Mouse (Mus musculus) heart, embryonic 12.5 days (tissue): ENCODE data around the gene Kcnj8. TPM values are rescaled to one million over a fixed set of nuclear protein-coding genes. Genes with fewer than 3 reads are reported as not detected.
"Not testable (repeated sequence)": the region's sequence is repeated elsewhere in the genome, so short reads cannot be mapped to it uniquely, and the experiment has no call there.

Experiments used
- ATAC-seq: fragments of 200-750 bp; cut with Nextera tagmentation; 2 replicates; pipeline ENCODE4 v1.8.0; 2017; ENCODE audit warnings: moderate TSS enrichment, moderate library complexity; ENCODE audit not compliant: insufficient number of reproducible peaks, low FRiP score
- H3K27ac ChIP-seq: fragments of 300-500 bp; sonication (generic); 2 replicates; pipeline ENCODE4 v1.5.1; 2016; ENCODE audit warnings: mild to moderate bottlenecking, moderate library complexity; ENCODE audit not compliant: poor library complexity, severe bottlenecking
- H3K27me3 ChIP-seq: fragments of 300-500 bp; sonication (generic); replicated peaks from 2 replicates; pipeline ENCODE4 v1.6.1; 2016; ENCODE audit warnings: mild to moderate bottlenecking, moderate library complexity
- H3K36me3 ChIP-seq: fragments of 300-500 bp; sonication (generic); 2 replicates; pipeline ENCODE4 v1.6.1; 2016; ENCODE audit warnings: mild to moderate bottlenecking, moderate library complexity
- H3K4me1 ChIP-seq: fragments of 300-500 bp; sonication (generic); replicated peaks from 2 replicates; pipeline ENCODE4 v1.6.1; 2016; ENCODE audit warnings: mild to moderate bottlenecking
- H3K4me2 ChIP-seq: fragments of 300-500 bp; sonication (generic); 2 replicates; pipeline ENCODE4 v1.6.1; 2016; ENCODE audit warnings: mild to moderate bottlenecking, moderate library complexity
- H3K4me3 ChIP-seq: fragments of 300-500 bp; sonication (generic); 2 replicates; pipeline ENCODE4 v1.5.1; 2016; ENCODE audit warnings: mild to moderate bottlenecking
- H3K9ac ChIP-seq: fragments of 300-500 bp; sonication (generic); 2 replicates; pipeline ENCODE4 v1.6.1; 2016; ENCODE audit warnings: mild to moderate bottlenecking, moderate library complexity
- H3K9me3 ChIP-seq: fragments of 300-500 bp; sonication (generic); replicated peaks from 2 replicates; pipeline ENCODE4 v1.6.1; 2016; ENCODE audit warnings: mild to moderate bottlenecking, moderate library complexity
- WGBS: fragments of 180-500 bp; shearing (Covaris S2); methylation state at CpG from one replicate; pipeline ENCODE4 v1.1.7; 2016; 5-methylcytosine and 5-hydroxymethylcytosine counted together
- polyA plus RNA-seq: library from polyadenylated mRNA; unstranded; fragments of >200 nt; fragmentation: Nextera tagmentation; extraction: Ambion mirVana; gene quantifications from 2 replicates; pipeline ENCODE4 v1.2.1, GENCODE M21; 2016

Kcnj8 gene
- polyA plus RNA-seq, 1 experiment from 2014 or later = 2.5 TPM

DNA sequence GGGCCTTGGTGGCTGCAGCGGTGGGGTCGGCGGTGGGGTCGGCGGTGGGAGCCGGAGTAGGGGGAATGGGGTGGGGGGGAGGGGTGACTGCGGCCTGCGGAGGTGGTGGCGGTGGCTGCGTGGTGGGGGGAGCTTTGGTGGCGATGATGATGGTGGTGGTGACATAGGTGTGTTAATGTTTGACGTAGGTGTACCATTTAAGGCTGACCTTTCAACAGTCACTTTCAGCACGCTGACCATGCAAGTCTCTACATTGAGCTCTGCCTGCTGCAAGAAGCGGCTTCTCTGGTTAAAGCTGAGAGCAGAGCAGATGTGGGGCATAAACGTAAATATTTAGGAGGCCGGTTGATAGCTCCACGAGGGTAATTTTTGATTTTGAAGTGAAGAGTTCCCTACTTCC, 39.3 kb downstream of the Kcnj8 start:
- WGBS = 91% methylated on average over 17 of the region's 17 CpGs

DNA sequence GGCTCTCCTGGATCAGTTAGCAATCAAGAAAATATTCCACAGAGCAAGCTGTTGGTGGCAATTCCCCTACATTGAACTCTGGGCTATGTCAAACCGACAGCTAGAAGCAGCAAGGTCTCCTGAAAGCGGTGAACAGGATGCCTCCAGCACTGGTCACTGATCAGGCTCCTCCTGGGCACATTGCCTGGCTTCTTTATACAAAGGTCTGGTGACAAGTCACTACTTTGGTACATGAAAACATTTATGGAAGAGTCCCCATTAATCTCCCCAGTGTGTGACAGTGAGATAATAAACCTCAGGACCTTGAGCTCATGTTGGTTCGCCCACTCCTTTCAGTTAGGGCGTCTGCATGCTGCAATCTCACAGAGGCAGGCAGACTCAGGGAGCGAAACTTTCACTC, 41.0 kb downstream of the Kcnj8 start:
- H3K9ac ChIP-seq = no peak overlapping the region
- 59% methylated on average over 5 of the region's 5 CpGs for WGBS
- H3K36me3 ChIP-seq = no peaks in the 10 kb centered on the region
- no peak overlapping the region for H3K4me3 ChIP-seq
- peaks cover 3% of the 10 kb centered on the region; the same call in 1 of the 2 replicates for H3K4me1 ChIP-seq
- H3K9me3 ChIP-seq = peaks cover 3% of the 10 kb centered on the region
- no peaks in the 10 kb centered on the region for H3K27me3 ChIP-seq
- no peak for ATAC-seq
- no peak overlapping the region for H3K4me2 ChIP-seq
- no peak overlapping the region for H3K27ac ChIP-seq

More for the DNA sequence above, 39.3 kb downstream of the Kcnj8 start:
- Histone ChIP-seq H3K27me3 (no peaks in the 10 kb centered on the region), H3K4me2 (no peak overlapping the region), H3K9ac (no peak overlapping the region), H3K4me3 (no peak overlapping the region), H3K36me3 (no peaks in the 10 kb centered on the region), H3K4me1 (peaks cover 3% of the 10 kb centered on the region; the same call in 1 of the 2 replicates), H3K27ac (no peak overlapping the region), H3K9me3 (peaks cover 5% of the 10 kb centered on the region)
- ATAC-seq = no peak

DNA sequence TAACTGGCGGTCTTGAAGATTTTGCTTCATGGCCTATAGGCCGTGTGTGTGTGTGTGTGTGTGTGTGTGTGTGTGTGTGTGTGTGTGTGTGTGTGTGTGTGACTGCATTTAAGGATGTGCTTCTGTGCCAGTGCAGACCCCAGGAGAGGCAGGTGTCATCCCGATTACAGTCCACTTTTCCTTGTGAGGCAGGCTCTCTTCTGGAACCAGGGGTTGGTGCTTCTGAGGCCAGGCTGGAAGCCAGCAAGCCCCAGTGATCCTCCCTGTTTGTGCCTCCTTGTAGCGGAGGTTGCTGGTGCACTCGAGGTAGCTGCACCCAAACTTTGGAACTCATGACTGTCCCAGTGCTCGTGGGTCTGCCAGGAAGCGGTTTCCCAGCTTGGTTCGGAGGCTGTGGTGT, 41.7 kb downstream of the Kcnj8 start:
- no peak overlapping the region for H3K4me2 ChIP-seq
- WGBS = 87% methylated on average over 8 of the region's 8 CpGs
- H3K9ac ChIP-seq = no peak overlapping the region
- H3K36me3 ChIP-seq = no peaks in the 10 kb centered on the region
- peaks cover 3% of the 10 kb centered on the region for H3K9me3 ChIP-seq
- ATAC-seq = no peak
- H3K4me1 ChIP-seq = peaks cover 3% of the 10 kb centered on the region; the same call in 1 of the 2 replicates
- H3K27ac ChIP-seq = no peak overlapping the region
- H3K4me3 ChIP-seq = no peak overlapping the region
- no peaks in the 10 kb centered on the region for H3K27me3 ChIP-seq

DNA sequence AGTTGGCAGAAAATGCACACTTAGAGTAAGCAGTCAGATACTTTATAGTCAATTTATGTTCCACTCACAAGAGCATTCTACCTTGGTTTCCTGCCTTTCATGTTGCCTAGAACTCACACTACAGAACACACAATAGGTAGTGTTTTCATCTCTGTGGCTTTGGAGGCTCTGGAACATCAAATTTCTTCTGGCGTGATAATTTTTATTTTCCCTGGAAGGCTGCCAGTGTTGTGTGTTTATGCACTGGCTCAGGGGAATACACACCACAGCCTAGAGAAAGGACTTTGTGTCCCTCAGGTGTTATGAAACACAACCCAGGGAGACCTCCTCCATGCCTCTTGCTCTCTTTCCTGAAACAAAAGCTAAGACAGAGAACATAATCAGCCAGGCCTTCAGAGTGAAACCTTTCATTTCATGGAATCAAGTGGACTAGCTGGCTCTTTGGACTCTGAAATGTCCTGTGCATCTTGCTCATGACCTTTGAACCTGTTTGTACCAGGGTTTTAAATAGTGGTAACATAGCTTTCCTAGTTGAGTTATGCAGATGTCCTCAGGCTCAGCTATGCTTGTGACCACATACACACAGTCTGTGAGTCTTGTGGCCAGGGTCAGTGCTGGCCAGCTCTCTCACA, 43.4 kb downstream of the Kcnj8 start:
- ATAC-seq = no peak
- H3K27me3 ChIP-seq = no peaks in the 10 kb centered on the region
- 32% methylated on average over 1 of the region's 1 CpGs for WGBS

DNA sequence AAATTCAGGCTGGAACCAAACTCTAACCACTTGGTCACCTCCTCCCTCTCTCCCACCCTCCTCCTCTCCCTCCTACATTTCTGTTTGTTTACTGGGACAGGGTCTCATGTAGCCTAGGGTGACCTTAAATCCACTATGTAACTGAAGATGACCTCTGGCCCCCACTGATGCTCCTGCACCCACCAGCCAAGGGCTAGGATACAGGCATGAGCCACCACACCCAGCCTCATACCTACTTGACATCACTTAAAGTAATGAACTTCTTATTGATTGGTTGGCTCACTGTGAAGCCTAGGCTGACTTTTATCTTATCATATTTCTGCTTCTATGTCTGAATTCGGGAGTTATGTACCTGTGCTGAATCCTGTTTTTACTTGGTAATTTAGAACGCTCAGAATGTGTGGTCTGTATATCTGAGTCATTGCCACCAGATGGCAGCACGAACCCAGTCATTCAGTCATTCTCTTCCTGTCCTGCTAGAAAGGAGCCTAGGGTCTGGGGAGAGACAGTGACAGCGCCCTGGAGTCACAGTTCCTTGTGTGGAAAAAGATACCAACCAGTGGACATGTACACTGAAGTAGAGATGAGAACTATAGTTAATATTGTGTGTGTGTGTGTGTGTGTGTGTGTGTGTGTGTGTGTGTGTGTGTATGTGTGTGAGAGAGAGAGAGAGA, 46.6 kb downstream of the Kcnj8 start:
- peak; percentile 74; the same call in 1 of the 2 replicates for ATAC-seq
- H3K9ac ChIP-seq = no peak overlapping the region
- WGBS = 11% methylated on average over 4 of the region's 4 CpGs
- H3K9me3 ChIP-seq = no peaks in the 10 kb centered on the region
- H3K36me3 ChIP-seq = no peaks in the 10 kb centered on the region
- H3K27ac ChIP-seq = no peak overlapping the region
- H3K4me2 ChIP-seq = no peak overlapping the region
- no peaks in the 10 kb centered on the region for H3K27me3 ChIP-seq
- no peak overlapping the region for H3K4me3 ChIP-seq
- no peaks in the 10 kb centered on the region for H3K4me1 ChIP-seq

More for the DNA sequence above, 43.4 kb downstream of the Kcnj8 start:
- H3K36me3 ChIP-seq = no peaks in the 10 kb centered on the region
- H3K9ac ChIP-seq = no peak overlapping the region
- H3K4me2 ChIP-seq = no peak overlapping the region
- H3K4me1 ChIP-seq = peaks cover 3% of the 10 kb centered on the region; the same call in 1 of the 2 replicates
- H3K27ac ChIP-seq = no peak overlapping the region
- no peaks in the 10 kb centered on the region; the same call in 1 of the 2 replicates for H3K9me3 ChIP-seq
- H3K4me3 ChIP-seq = no peak overlapping the region

DNA sequence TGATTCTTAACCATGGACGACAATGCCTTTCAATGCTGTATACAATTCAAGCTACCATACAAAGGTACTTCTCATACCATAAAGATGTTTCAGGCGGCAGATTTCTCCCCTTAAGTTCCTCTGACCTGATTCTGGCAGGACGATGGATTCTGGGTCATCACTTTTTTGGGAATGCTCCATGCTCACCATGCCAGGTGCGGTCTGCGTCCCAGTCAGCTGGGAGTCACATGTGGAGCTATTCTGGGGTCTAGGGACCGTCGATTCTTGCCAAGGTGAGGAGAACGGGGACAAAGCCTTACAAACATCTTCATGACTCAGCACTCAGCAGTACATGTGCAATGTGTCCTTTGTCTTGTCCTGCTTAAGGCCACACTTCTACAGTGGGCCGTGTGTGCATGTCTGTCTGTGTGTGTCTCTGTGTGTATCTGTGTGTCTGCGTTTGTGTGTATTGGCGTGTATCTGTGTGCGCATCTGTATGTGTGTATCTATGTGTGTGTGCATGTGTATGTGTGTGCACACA, 49.8 kb downstream of the Kcnj8 start:
- no peak overlapping the region for H3K9ac ChIP-seq
- no peak overlapping the region for H3K4me2 ChIP-seq
- H3K4me3 ChIP-seq = no peak overlapping the region
- no peak overlapping the region for H3K27ac ChIP-seq
- H3K9me3 ChIP-seq = no peaks in the 10 kb centered on the region
- H3K4me1 ChIP-seq = no peaks in the 10 kb centered on the region
- no peak for ATAC-seq
- WGBS = 76% methylated on average over 12 of the region's 12 CpGs
- no peaks in the 10 kb centered on the region for H3K36me3 ChIP-seq
- 0 out of 2 replicates have a peak, but pooled peaks cover 3% of the 10 kb centered on the region for H3K27me3 ChIP-seq

DNA sequence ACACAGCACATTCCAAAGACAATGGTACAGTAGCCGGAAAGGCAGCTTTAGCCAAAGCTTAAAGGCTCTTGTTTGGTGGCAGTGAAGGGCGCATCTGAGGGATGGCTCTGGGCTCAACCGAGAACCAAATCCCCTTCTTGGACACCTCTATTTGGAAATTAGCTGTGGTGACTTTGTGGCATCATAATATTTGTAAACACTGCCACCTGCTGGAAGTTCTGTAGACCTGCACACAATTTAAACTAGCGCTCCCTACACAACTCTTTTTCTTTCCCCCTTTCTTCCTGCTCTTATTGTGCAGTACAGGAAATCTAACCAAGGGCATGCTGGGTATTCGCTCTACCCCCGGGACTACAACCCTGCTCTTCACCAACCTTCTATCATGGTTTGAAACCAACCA, 52.3 kb downstream of the Kcnj8 start:
- H3K4me3 ChIP-seq = no peak overlapping the region
- peaks cover 6% of the 10 kb centered on the region for H3K27me3 ChIP-seq
- no peaks in the 10 kb centered on the region for H3K36me3 ChIP-seq
- H3K27ac ChIP-seq = no peak overlapping the region
- no peak for ATAC-seq
- H3K4me1 ChIP-seq = peaks cover 4% of the 10 kb centered on the region; the same call in 1 of the 2 replicates
- H3K4me2 ChIP-seq = no peak overlapping the region
- H3K9ac ChIP-seq = no peak overlapping the region
- 11% methylated on average over 6 of the region's 6 CpGs for WGBS
- H3K9me3 ChIP-seq = no peaks in the 10 kb centered on the region

DNA sequence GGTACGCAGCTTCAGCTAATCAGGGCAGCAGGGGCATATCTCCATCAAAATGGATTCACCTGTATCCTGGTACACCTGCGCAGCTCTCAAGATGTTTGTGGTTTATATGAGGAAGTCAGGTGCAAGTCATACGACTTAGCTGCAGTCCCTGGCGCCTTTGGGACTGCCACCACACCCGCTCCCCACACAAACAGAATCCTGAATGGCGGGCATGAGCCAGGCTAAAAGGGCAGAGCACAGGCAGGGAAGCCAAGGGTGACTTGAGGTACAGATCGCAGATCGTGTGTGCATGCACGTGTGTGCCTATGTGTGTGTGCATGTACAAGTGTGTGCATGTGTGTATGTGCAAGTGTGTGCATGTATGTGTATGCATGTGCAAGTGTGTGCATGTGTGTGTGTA, 56.0 kb downstream of the Kcnj8 start:
- H3K9me3 ChIP-seq, H3K4me1 ChIP-seq, H3K9ac ChIP-seq, H3K4me2 ChIP-seq, H3K27ac ChIP-seq, H3K4me3 ChIP-seq, H3K36me3 ChIP-seq, ATAC-seq: not testable (repeated sequence)
- WGBS = 64% methylated on average over 9 of the region's 9 CpGs
- H3K27me3 ChIP-seq = peaks cover 25% of the 10 kb centered on the region

DNA sequence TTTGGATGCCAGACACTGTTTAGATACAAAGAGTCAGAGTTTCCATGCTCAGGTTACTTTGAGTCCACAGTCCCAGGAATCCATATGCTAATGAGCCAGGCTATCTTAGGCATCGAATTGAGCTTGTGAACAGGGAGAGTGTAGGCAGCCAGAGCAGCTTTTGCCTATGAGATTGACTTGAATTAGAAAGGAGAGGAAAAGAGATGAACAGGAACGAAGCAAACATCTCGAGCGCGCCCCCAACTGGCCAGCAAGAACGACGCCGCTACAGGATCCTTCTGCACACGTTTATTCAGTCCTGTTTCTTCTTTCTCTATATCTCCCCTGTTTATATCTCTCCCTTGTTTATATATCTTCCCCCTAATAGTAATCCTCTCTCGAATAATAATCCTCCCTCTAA, 56.5 kb downstream of the Kcnj8 start:
- peaks cover 25% of the 10 kb centered on the region for H3K27me3 ChIP-seq
- no peak overlapping the region for H3K4me2 ChIP-seq
- 1% methylated on average over 10 of the region's 10 CpGs for WGBS
- no peak overlapping the region for H3K9ac ChIP-seq
- H3K9me3 ChIP-seq = no peaks in the 10 kb centered on the region
- peaks cover 4% of the 10 kb centered on the region; the same call in 1 of the 2 replicates for H3K4me1 ChIP-seq
- no peak overlapping the region for H3K27ac ChIP-seq
- ATAC-seq = no peak
- no peak overlapping the region for H3K4me3 ChIP-seq
- H3K36me3 ChIP-seq = no peaks in the 10 kb centered on the region
